Mouse (Mus musculus) kidney, postnatal 25 days (tissue): ENCODE measurements around the gene Isca2.

Experiments used
- DNase-seq, 2 experiments: peaks; one replicate each; pipeline ENCODE4 v3.0.0; 2021; ENCODE audit warnings: mixed read lengths in 2 of 2

Isca2 gene

DNA sequence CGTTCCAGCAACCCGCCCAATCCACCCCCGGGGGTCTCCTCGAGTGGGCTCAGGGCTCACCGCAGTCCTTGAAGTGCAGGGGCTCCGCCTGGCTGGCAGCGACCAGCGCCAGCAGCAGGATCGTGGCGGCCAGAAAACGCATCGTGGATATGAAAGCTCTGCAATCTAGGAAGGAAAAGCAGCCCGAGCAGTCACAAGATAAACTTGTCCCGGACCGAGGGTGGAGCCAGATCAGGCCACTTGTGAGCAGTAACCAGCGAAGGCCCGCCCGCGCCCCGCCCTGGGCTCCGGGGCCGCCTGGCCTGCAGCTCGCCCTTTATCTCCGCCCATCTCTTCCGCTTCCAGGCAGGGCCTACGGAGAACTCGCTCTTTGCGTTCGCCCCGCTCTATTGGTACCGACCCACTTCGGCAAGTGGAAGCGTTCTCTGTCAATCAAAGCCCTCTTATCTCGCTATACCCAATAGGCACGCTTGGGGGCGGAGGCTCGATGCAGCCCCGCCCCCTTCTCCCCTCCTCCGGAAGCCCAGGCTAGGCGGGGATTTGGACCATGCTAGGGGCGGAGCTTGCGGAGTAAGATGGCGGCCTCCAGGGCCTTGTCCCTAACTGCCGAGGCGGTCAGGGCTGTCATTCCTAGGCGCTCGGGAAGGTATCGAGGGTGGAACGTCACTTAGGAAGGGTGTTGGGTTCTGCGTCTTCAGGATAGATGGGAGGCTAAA lies at the start of gene Isca2, which contains the start of gene Npc2:
Gene Isca2, plus strand, starts transcription at position 526 of the 716 bp plus-strand sequence.
Gene Npc2, minus strand, starts transcription at position 427 of the 716 bp plus-strand sequence.
- peak; percentile 97 to 100 for DNase-seq

DNA sequence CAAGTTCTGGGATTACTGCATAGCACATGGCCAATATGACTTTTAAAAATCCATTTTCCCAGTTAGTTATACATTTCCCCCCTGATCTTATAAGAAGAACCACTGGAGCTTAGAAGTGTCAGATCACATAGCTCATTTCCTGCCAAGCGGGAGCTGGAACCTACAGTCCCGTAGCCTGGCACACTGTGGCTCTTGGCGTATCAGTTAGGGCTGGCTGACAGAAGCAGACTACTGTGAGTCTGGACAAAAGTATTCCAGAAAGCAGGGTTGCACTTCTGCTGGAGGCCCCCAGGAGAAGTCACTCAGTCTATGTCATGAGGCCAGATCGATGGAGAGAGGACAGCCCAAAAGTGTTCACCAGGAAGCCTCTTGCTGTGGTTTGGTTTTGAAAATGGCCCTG lies 46.7 kb upstream of the Isca2 start:
- no peak for DNase-seq

DNA sequence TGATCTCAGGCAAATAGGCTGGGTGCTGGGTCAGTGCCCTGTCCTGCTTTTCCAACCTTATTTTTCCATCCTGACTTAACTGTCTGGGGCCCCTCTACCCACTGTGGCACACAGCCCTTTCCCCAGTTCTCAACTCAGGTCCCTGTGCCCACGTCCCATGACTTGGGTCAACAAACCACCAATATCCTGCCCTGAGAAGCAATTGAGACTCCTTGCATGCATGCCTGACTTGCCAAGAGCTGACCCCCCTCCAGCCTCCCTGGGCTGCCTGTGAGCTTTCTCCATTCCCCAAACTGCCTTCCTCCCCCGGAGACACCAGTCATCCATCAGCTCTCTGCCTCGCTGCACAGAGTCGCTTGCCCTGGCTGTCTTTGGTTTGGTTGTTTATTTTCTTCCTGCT lies 46.1 kb upstream of the Isca2 start:
- no peak for DNase-seq

DNA sequence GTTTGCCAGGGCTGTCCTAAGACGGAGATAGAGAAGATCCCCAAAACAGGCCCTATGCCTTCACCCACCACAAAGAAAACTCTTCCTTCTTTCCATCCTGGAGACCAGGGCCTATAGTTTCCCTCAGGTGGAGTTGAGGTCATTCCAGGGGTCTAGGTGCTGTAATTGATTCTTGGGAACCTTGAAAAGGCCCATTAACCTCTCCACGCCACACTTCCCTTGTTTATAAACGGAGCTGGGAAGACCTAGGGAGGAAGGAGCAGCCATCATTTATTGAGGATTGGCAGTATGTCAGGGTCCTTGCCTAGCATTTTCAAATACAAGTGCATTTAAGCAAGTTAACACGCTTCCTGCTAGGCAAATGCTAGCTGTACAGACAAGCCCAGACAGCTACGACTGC lies 45.6 kb upstream of the Isca2 start:
- DNase-seq, result no peak

DNA sequence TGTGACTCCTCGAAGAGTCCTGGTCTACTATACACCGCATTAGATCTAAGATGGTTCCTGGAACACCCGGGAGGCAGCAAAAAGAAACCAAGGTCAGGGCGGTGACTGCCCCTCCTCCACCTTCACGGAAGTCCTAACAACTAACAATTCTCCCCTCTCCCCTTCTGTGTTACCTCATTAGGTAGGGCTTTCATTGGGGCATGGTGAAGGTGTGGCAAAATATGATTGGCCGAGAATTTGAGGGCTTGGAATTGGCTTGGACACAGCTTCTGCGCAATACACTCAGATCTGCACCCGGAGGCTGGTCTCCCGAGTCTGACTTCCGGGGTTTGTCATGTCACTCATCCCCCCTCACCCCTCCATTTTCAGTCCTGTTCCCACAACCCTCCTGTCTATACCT lies 44.6 kb upstream of the Isca2 start:
- no peak for DNase-seq

DNA sequence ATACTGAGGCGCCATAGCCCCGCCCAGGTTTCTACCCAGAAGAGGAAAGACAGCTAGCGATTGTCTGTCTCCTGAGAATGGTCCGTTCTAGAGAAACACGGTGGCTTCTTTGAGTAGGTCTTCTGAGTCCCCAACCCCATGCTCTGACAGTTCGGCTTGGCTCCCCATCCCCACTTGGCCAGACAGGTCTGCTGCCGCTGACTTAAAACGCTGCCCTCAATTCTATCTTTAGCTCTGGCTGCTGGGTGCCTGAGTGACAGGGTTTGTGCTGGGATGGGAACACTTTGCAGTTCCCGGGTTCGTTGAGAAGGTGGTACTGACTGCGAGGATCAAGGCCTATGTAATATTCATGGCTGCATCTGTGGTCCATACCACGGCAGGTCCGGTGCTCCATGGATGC lies 39.7 kb upstream of the Isca2 start:
- DNase-seq, result no peak

DNA sequence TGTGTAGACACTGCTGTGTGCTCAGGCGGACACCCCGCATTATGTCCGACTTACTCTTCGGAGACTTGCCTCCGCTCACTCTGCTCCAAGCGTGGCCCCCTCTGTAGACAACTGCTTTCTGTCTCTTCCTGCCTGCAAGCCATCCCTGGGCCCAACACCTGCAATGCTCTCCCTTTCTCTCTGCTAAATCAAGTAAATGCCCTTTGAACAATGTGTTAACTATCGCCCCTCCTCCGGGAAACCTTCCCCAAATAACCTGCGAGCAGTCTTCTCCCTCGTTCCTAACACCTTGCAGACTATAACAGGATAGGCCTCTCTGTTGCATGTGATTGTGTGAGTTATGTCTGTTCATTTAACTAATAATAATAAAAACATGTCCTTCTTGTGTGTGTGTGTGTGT lies 29.6 kb upstream of the Isca2 start:
- no peak for DNase-seq

DNA sequence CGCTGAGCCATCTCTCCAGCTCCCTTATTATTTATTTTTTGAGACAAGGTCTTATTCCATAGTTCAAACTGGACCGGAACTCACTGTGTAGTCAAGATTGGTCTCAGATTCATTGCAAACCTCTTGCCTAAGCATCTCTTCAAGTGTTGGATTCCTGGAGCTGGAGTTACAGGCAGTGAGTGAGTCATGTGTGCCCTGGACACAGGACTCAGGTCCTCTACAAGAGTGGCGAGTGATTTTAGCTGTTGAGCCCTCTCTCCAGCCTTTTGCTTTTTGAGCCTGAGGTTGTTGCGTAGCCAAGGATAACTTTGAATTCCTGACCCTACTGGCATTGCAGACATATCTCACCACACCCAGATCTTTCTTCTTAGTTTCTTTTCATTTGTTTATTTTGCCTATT lies 27.4 kb upstream of the Isca2 start:
- no peak for DNase-seq

DNA sequence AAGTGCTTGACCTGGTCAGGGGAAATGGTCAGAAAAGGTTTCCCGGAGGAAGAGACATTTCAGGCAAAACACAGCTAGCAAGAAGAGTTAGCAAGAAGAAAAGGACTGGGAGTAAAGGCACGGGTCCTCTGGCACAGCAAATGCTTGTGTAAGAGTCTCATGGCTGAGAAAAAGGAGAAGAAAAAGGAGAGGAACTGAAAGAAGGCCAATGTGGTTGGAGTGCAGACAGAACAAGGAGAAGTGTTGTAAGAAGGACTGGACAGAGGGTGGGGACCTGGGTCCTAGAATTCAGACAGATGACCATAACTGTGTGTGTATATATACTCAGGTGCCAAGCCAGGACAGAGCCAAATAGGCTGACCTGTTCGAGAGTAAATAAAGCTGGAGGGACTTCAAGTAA lies 24.9 kb upstream of the Isca2 start:
- no peak for DNase-seq

DNA sequence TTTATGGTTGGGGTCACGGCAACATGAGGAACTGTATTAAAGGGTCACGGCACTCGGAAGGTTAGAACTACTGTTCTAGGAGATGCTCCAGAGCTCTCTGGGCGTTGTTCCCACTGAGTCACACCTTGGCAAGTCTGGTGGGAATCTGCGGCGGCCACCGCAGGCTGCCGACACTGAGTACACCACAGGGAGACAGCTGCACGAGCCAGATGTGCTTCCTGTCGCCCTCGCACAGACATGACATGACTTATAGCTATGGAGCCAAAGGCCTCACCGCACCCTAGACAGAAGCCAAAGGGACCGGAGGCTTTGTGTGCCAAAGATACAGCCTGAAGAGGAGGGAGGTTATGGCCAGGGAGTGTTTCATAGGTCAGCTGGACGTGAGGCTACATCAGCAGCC lies 22.4 kb upstream of the Isca2 start:
- peak; percentile 49 to 79 for DNase-seq

DNA sequence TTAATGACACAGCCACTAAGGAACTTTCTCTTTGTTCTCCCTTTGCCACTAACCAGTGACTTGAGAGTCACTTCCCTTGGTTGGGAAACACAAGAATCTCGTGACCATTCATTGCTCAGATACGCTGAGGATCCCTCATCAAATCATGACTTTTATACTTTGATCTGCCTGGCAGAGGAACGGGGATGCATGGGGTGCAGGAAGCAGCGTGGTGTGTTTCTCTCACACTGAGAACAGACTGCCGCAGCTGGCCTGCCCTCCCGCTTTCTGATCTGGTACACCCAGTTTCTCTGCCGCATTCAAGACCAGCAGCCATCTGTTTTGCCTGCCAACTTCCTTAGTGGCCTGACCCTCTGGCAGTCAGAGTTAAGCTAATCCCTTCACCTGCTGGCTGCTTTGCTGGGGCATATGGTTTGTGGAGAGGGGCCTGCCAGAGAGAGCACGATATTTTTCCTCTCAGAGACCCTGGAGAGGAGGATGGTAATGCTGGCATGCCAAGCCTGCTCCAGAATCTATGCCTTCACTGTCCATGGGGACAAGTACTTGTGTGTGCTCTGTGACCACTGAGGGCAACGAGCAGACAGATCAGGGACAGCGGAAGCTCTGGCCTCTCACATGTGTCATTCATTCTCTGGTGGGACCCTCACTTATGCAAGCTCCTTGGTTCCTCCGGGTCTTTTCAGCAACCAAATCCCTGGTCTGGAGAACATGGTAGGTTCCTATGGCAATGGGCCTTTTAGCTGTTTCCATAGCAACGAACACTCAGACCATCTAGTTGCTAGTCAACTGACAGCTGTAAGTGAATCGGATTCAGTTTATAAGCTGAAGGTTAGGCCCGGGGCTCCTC lies 20.7 kb upstream of the Isca2 start:
- no peak for DNase-seq

DNA sequence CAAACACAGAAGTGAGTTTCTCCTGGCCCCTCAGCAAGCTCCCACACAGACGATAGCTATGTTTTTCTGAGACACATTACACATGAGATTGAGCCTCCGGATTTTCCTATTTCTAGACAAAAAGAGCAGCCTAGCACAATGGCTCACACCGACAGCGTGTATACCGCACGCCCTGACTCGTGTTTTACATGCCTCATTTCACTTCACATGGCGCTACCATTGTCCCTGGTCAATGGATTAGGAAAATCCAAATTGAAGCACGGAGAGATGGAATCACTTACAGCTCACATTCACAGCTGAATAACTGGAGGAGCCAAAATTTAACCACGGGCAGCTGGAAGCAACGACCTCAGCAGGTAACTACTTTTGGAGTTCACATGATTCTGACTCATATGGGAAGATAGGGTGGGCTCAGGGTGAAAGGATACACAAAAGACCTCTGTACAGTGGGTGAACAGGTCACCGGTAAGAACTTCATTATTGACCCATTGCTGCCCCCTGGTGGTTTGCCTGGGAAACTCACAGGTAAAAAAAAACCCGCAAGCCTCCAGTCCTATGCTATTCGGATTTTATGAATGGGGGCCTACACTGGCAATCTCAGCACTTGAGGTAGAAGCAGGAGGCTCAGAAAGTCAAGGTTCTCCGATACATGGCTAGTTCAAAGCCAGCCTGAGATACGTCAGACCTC lies 17.9 kb upstream of the Isca2 start:
- DNase-seq, result peak; percentile 57 to 60

DNA sequence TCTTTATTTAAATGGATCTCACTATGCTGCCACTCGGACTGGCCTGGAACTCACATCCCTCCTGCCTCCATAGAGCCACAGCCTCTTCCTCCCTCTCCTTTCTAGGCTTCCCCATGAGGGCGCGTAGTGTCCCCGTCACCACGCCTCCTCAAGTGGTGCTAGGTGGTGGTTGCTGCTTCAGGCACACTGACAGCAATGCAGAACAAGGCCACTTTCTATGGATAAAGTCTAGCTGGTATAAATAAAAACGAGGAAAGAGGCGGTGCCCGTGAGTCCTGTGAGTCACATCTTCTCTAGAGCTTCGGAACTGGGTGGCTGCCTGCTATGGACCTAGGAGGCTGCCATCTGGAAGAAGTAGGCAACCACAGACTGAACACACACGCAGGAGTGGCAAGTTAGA lies 17.0 kb upstream of the Isca2 start:
- no peak for DNase-seq

DNA sequence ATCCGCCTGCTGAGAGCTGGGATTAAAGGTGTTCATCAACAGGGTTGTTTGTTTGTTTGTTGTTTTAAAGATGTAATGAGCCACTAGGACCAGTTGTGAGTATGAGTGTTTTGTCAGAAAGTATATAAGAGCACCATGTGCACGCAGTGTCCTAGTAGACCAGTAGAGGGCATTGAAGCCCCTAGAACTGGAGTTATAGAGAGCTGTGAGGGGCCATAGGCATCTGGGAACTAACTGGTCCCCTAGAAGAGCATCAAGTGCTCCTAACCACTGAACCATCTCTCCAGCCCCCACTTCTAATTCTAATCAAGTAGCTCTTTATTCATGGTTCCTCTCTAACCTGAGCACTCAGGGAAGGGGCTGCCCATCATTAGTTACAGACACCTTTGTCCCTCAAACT lies 14.0 kb upstream of the Isca2 start:
- peak in 1 of 2 experiments; percentile 16 for DNase-seq

DNA sequence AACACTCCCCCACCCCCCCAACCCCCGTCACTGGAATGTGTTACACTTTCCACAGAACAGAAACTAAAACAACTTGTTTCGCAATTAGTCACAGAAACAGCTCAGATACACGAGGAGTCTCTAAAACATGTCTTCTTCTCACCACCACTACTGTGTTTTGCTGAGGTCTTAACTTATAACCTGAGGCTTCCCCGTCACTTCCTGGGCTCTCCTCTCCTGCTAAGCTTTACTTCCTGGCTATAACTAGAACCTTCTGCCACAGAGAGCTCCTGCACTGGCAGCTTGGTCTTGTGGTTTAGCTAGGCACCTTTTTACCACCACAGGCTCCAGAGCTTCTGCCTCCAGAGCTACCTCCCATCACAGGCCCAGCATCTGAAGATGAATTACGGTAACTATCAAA lies 10.5 kb upstream of the Isca2 start:
- DNase-seq, result no peak

DNA sequence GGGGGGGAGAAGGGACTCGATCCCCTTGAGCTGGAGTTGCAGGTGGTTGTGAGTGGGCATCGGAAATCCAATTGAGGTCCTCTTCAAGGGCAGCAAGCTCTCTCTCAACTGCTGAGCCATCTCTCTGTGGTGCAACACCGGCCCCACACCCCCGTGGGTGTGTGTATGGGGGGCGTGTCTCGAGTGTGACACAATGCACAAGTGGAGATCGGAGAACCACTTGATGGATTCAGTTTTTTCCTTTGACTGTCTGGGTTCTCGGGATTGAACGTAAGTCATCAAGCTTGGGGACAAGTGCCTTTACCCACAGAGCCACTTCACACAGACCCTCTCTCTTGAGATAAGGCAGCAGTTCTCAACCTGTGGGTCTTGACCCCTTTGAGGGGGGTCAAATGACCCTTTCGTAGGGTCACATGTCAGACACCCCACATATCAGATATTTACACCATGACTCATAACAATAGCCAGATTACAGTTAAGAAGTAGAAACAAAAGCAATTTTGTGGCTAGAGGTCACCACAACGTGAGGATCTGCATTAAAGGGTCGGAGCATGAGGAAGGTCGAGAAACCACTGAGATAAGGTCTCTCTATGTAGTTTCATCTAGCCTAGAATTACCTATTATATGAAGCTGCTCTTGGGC lies 9.4 kb upstream of the Isca2 start:
- no peak for DNase-seq

DNA sequence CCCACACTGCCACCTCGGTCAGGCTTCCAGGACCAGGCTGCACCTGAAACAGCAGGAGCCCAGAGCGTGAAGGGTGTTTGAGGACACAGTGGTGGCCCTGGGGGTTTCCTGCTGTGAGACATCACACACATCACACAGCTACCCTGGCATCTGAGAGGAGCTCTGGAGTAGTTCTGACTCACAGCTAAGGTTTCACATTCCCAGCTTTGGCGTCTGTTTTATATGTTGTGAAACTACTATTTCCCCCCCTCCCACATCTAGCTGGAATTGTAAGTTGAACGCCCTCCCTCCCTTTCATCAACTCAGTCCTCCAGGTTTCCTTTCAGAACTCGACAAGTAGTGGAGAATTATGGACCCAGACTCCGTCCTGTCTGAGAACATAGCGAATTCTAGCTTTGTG lies 8.3 kb upstream of the Isca2 start:
- DNase-seq, result no peak

DNA sequence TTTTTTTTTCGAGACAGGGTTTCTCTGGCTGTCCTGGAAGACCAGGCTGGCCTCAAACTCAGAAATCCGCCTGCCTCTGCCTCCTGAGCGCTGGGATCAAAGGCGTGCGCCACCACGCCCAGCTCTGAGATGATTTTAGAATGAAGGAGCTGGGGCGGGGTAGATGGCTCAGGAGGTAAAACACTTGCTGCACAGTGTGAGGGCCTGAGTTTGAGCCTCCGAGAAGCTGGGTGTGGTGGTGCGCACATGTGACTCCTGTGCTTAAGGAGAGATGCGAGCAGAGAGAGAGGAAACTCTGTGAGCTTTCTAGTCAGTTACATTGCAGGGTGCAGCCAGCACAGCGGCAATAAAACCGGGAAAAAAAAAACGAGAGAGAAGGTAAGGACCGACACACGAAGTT lies 7.5 kb upstream of the Isca2 start:
- DNase-seq, result no peak

DNA sequence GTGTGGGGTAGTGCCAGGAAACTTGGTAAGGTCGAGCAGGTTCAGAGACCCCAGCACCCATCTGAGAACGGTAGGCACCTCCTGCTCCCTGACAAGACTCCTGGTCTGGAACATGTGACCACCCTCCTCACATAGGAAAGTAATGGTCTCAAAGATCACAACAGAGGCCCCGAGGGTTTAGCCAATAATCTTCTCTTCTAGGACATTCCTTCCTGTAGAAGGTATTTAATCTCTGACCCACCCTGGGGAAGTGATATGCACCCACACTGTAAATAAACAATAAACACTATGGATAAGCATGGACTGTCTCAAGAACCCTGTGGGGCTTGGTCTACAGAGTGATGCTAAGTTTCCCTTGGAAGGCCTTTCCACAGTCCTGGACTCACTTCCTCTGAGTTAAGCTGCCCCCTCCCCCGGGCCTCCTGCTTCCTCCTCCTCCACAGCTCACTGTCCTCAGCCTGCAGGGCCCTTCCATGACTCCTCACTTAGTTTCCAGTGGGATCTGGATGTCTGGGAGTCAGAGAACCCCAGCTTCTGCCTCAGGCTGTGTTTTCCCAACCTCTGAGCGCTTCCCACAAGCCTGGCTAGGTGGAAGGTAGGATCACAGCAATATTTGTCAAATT lies 6.8 kb upstream of the Isca2 start:
- no peak for DNase-seq

DNA sequence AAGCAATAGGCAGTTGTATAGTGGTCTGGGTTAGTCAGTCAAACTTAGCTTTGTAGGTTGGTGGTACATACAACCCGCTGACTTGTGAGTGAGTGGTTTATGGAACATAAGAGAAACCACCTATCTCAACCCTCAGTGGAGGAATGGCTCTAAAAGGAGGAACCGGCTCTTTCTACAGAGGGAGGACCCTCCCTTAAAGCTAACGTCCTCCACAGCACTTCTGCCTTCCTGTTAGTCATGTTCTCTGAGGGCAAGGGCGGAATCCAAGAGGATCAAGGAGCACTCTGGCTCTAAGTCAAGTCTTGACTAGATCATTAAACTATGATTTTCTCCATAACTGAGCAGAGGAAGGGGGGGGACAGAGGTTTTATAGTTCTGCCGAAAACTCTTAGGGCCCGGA lies 5.5 kb upstream of the Isca2 start:
- DNase-seq, result no peak

DNA sequence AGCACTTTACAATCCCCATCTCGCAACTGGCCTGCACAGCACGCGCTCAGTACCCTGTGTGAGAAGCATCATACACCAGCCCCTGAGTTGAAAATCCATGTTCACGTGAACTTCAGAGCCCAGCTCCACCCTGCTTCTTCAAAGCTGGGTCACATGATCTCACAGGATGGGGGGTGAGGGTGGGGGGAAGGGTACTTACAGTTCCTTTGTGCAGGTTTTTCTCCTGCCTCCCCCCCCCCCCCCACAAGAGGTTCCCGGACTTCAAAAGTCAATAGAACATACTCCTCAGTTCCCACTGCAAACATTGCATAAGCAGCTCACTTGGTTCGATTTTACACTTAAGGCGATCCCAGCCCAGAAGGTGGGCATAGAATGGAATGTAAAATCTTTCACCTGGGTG lies 3.4 kb upstream of the Isca2 start:
- no peak for DNase-seq

DNA sequence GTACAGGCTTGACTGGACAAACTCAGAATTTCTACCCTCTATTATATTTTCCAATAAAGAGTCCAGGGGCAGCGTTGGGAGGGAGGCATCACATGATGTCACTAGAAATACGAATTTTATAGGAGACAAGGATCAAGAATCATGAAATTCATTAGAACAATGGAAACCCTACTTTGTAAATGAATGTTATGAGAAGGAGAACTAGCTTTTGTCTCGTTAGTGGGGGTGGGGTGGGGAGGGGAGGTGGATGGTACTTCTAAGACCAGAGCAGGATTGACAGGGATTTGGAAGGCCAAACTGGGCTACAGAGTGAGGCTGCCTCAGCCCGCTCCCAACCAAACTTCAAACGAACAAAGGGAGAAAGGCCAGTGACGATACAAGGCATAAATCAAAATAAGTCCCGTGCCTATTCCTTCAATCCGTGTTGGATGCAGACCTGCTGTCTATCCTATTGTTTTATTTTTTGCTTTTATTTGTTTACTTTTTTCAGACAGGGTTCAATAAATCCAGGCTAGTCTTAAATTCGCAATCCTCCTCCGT lies 1.0 kb upstream of the Isca2 start:
- DNase-seq, result no peak
